Mouse (Mus musculus): ENCODE measurements around the gene Dcbld2. TPM values are rescaled to one million over a fixed set of nuclear protein-coding genes. Genes with fewer than 3 reads are reported as not detected.
A peak's percentile ranks its signal among the peaks of the same experiment; 100 is the strongest.

Gene Dcbld2
- polyA plus RNA-seq, 1 experiment from 2014 or later = 5.9 TPM

- H3K27ac ChIP-seq = 0 out of 2 replicates have a peak overlapping the region, but pooled peaks have one; percentile 37
- no peak overlapping the region for H3K4me2 ChIP-seq (replicated peaks)
- no peaks in the 10 kb centered on the region for H3K27me3 ChIP-seq (replicated peaks)
- no peaks in the 10 kb centered on the region for H3K4me1 ChIP-seq (replicated peaks)
- H3K9ac ChIP-seq = no peak overlapping the region
- H3K36me3 ChIP-seq = no peaks in the 10 kb centered on the region
- WGBS = 29% methylated on average over 6 of the region's 6 CpGs
- ATAC-seq = peak; percentile 57
- no peak overlapping the region for H3K4me3 ChIP-seq (replicated peaks)
- H3K9me3 ChIP-seq = no peaks in the 10 kb centered on the region
Measured at GRCm38 (mm10) chr16:58501760-58502301, 93.6 kb downstream of the Dcbld2 start.

GRCm38 (mm10) chr16:58502566-58502965 is 94.3 kb downstream of the Dcbld2 start:
- 0 out of 2 replicates have a peak overlapping the region, but pooled peaks have one; percentile 17 for H3K27ac ChIP-seq
- no peak for ATAC-seq
- 44% methylated on average over 6 of the region's 6 CpGs for WGBS

GRCm38 (mm10) chr16:58504945-58505344 is 96.7 kb downstream of the Dcbld2 start:
- H3K4me3 ChIP-seq (replicated peaks) = no peak overlapping the region

More at GRCm38 (mm10) chr16:58502566-58502965, 94.3 kb downstream of the Dcbld2 start:
- no peak overlapping the region for H3K4me2 ChIP-seq (replicated peaks)
- peaks cover 3% of the 10 kb centered on the region for H3K4me1 ChIP-seq (replicated peaks)
- no peaks in the 10 kb centered on the region for H3K9me3 ChIP-seq
- H3K4me3 ChIP-seq (replicated peaks) = no peak overlapping the region
- no peaks in the 10 kb centered on the region for H3K27me3 ChIP-seq (replicated peaks)
- H3K9ac ChIP-seq = no peak overlapping the region
- H3K36me3 ChIP-seq = no peaks in the 10 kb centered on the region

GRCm38 (mm10) chr16:58512181-58512761 is 104.0 kb downstream of the Dcbld2 start:
- H3K27me3 ChIP-seq (replicated peaks) = no peaks in the 10 kb centered on the region
- 0 out of 2 replicates have a peak overlapping the region, but pooled peaks have one; percentile 1 for H3K27ac ChIP-seq
- no peak overlapping the region for H3K9ac ChIP-seq
- WGBS = 18% methylated on average over 9 of the region's 9 CpGs
- peaks cover 17% of the 10 kb centered on the region; the same call in 1 of the 2 replicates for H3K4me1 ChIP-seq (replicated peaks)
- no peaks in the 10 kb centered on the region for H3K9me3 ChIP-seq
- H3K36me3 ChIP-seq = no peaks in the 10 kb centered on the region
- no peak overlapping the region for H3K4me3 ChIP-seq (replicated peaks)
- peak; percentile 61 for ATAC-seq
- no peak overlapping the region for H3K4me2 ChIP-seq (replicated peaks)

More at GRCm38 (mm10) chr16:58504945-58505344, 96.7 kb downstream of the Dcbld2 start:
- H3K4me1 ChIP-seq (replicated peaks) = peaks cover 3% of the 10 kb centered on the region
- no peak overlapping the region for H3K4me2 ChIP-seq (replicated peaks)
- no peaks in the 10 kb centered on the region for H3K27me3 ChIP-seq (replicated peaks)
- no peaks in the 10 kb centered on the region for H3K9me3 ChIP-seq
- H3K36me3 ChIP-seq = no peaks in the 10 kb centered on the region
- H3K27ac ChIP-seq = no peak overlapping the region
- no peak overlapping the region for H3K9ac ChIP-seq
- no peak for ATAC-seq

- no peak overlapping the region for H3K4me3 ChIP-seq (replicated peaks)
- no peak overlapping the region for H3K4me2 ChIP-seq (replicated peaks)
- H3K9me3 ChIP-seq = no peaks in the 10 kb centered on the region
- no peak overlapping the region for H3K9ac ChIP-seq
- H3K4me1 ChIP-seq (replicated peaks) = peaks cover 16% of the 10 kb centered on the region; the same call in 1 of the 2 replicates
- H3K27me3 ChIP-seq (replicated peaks) = no peaks in the 10 kb centered on the region
- H3K36me3 ChIP-seq = no peaks in the 10 kb centered on the region
- peak; percentile 36 for ATAC-seq
- WGBS = 41% methylated on average over 3 of the region's 3 CpGs
- no peak overlapping the region for H3K27ac ChIP-seq
Measured at GRCm38 (mm10) chr16:58512887-58513286, 104.6 kb downstream of the Dcbld2 start.

GRCm38 (mm10) chr16:58513755-58514154 is 105.5 kb downstream of the Dcbld2 start:
- peak; percentile 12; the same call in 1 of the 2 replicates for ATAC-seq
- WGBS = 45% methylated on average over 6 of the region's 6 CpGs
- no peak overlapping the region for H3K4me2 ChIP-seq (replicated peaks)

GRCm38 (mm10) chr16:58514565-58514964 is 106.3 kb downstream of the Dcbld2 start:
- H3K9ac ChIP-seq = no peak overlapping the region
- no peaks in the 10 kb centered on the region for H3K27me3 ChIP-seq (replicated peaks)
- H3K9me3 ChIP-seq = no peaks in the 10 kb centered on the region
- no peak overlapping the region for H3K27ac ChIP-seq
- H3K4me2 ChIP-seq (replicated peaks) = no peak overlapping the region
- H3K4me1 ChIP-seq (replicated peaks) = peaks cover 19% of the 10 kb centered on the region; the same call in 1 of the 2 replicates
- H3K4me3 ChIP-seq (replicated peaks) = no peak overlapping the region
- ATAC-seq = peak; percentile 50; the same call in 1 of the 2 replicates
- H3K36me3 ChIP-seq = no peaks in the 10 kb centered on the region
- 79% methylated on average over 9 of the region's 9 CpGs for WGBS

More at GRCm38 (mm10) chr16:58513755-58514154, 105.5 kb downstream of the Dcbld2 start:
- Histone ChIP-seq H3K4me3 (replicated peaks) (no peak overlapping the region), H3K36me3 (no peaks in the 10 kb centered on the region), H3K27me3 (replicated peaks) (no peaks in the 10 kb centered on the region), H3K9me3 (no peaks in the 10 kb centered on the region), H3K4me1 (replicated peaks) (peaks cover 16% of the 10 kb centered on the region; the same call in 1 of the 2 replicates), H3K27ac (no peak overlapping the region), H3K9ac (no peak overlapping the region)

- Histone ChIP-seq H3K4me1 (replicated peaks) (peaks cover 19% of the 10 kb centered on the region; the same call in 1 of the 2 replicates), H3K27ac (no peak overlapping the region), H3K9ac (no peak overlapping the region), H3K27me3 (replicated peaks) (no peaks in the 10 kb centered on the region), H3K36me3 (no peaks in the 10 kb centered on the region), H3K4me3 (replicated peaks) (no peak overlapping the region), H3K4me2 (replicated peaks) (no peak overlapping the region), H3K9me3 (no peaks in the 10 kb centered on the region)
- 93% methylated on average over 2 of the region's 2 CpGs for WGBS
- no peak for ATAC-seq
Measured at GRCm38 (mm10) chr16:58516161-58516560, 107.9 kb downstream of the Dcbld2 start.

- no peaks in the 10 kb centered on the region for H3K27me3 ChIP-seq (replicated peaks)
- no peak for ATAC-seq
- H3K4me2 ChIP-seq (replicated peaks) = no peak overlapping the region
- no peak overlapping the region for H3K27ac ChIP-seq
- no peaks in the 10 kb centered on the region for H3K36me3 ChIP-seq
- H3K4me3 ChIP-seq (replicated peaks) = no peak overlapping the region
- H3K9ac ChIP-seq = no peak overlapping the region
- WGBS = 85% methylated on average over 7 of the region's 7 CpGs
- H3K4me1 ChIP-seq (replicated peaks) = peaks cover 19% of the 10 kb centered on the region; the same call in 1 of the 2 replicates
- H3K9me3 ChIP-seq = no peaks in the 10 kb centered on the region
Measured at GRCm38 (mm10) chr16:58516960-58517798, 108.9 kb downstream of the Dcbld2 start.

Other genes starting within 250 kb of the Dcbld2 start
- gene St3gal6, start 115.8 kb downstream of the Dcbld2 start, polyA plus RNA-seq (2015; fragmentation: Nextera tagmentation; extraction: Ambion mirVana) = 18.9 and 19.3 TPM in 2 replicates
- gene Gm813, start 208.5 kb downstream of the Dcbld2 start, polyA plus RNA-seq (2015; fragmentation: Nextera tagmentation; extraction: Ambion mirVana) = not detected in 2 replicates
- gene E330017A01Rik, start 230.3 kb downstream of the Dcbld2 start, polyA plus RNA-seq (2015; fragmentation: Nextera tagmentation; extraction: Ambion mirVana) = not detected in 2 replicates